Mouse (Mus musculus) CD4-positive, CD25-positive, alpha-beta regulatory T cell, adult 4 months (primary cell): ENCODE results near the gene Chchd2. TPM values are rescaled to one million over a fixed set of nuclear protein-coding genes. Genes with fewer than 3 reads are reported as not detected.

Experiments
- ATAC-seq: one replicate; pipeline ENCODE4 v1.8.0; 2017
- polyA plus RNA-seq, 2 experiments: library from polyadenylated mRNA; unstranded; fragments of 100-300 nt; shearing (Covaris generic); gene quantifications; one replicate each; pipeline ENCODE4 v1.2.1; 2017

Gene Chchd2
- polyA plus RNA-seq, 2 experiments from 2014 or later, result 270 to 346 TPM

DNA sequence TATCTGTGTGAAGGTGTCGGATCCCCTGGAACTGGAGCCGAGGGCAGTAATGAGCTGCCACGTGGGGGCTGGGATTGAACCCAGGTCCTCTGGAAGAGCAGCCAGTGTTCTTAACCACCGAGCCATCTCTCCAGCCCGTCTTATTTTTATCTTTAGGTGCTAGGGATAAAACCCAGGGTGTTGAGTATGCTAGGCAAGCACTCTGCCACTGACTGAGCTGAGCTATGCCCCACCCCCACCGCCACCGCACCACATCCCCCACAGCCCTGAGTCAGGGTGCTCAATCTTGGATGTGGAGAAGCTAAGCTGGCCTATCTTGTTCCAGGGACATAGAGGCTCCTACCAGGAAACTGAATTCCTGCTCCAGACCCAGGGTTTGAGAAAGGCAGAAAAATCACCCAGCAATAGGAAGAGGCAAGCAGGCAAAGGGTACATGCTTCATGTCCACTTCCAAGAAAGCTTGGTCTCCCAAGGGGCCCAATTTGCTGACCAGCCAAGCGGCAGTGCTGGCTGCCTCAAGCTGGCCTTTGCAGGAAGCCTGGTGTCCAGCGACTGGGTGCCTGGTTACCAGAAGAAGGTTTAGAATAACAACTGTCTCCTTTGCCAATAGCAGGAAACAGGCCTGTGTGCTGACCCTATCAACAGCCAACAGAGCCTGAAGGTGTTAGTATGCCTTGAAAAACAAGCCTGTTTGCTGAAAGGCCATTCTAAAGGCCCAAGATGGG, 9.4 kb downstream of the Chchd2 start:
- ATAC-seq, result no peak

GRCm38 (mm10) chr5:129875098-129875497, 12.2 kb downstream of the Chchd2 start:
- ATAC-seq, result no peak

DNA sequence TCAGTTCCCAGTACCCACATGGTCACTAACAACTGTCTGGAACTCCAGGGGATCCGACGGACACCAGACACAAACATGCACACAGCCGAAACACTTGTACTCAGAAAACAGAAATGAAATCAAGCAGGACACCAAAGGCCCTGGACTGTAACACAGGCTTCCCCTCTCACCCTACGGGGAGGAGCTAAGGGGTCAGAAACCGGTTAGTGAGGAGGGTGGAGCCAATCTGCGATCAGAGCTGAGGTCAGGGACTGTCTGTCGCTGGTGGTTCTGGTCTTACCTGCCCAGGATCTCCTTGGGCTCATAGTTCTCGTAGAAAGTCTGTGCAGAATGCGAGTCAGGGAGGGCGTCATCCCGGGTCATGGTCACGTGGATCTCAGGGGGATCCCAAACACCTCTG, 13.3 kb downstream of the Chchd2 start:
- no peak for ATAC-seq

GRCm38 (mm10) chr5:129871238-129871637, 16.0 kb downstream of the Chchd2 start:
- no peak for ATAC-seq

DNA sequence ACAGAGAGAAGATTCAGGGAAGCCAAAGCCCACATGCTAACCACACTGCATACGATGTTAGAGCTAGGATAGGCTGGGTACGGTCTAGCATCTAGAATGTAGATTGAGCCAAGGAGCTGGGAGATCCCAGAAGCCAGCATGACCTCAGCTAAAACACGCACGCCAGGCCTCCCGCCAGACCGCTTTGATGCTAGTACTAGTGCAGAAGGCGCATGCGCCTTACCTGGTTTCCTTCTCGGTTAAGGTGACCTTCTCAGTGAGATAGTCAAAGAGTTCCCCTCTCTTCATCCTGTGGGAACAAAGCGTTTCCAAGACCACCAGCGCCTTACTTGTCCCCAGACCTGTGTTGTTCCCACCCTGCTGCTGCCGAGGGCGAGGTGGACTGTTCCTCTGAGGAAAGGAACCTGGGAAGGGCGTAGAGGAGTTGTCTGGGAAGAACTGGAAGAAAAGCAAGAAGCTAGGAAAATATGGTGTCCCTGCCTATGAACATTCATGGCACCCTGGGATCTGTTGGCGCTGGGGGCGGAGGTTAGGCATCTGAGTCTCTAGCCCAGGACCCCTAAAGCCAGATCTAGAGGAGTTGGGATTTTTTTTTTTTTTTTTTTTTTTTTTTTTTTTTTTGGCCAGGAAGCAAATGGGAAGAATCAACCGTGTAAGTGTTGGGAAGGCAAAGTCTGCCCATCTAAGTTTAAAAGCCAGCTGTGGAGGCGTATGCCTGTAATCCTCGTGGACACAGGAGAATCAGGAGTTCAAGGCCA, 17.9 kb downstream of the Chchd2 start:
- ATAC-seq, result no peak

GRCm38 (mm10) chr5:129865841-129866240, 21.4 kb downstream of the Chchd2 start:
- ATAC-seq, result no peak

GRCm38 (mm10) chr5:129864467-129864866, 22.8 kb downstream of the Chchd2 start:
- no peak for ATAC-seq

GRCm38 (mm10) chr5:129862325-129862724, 24.9 kb downstream of the Chchd2 start:
- no peak for ATAC-seq

GRCm38 (mm10) chr5:129856414-129856813, 30.9 kb downstream of the Chchd2 start:
- no peak for ATAC-seq

GRCm38 (mm10) chr5:129855163-129855562, 32.1 kb downstream of the Chchd2 start:
- no peak for ATAC-seq

- no peak for ATAC-seq
Observed at GRCm38 (mm10) chr5:129847558-129847820, 39.8 kb downstream of the Chchd2 start.

DNA sequence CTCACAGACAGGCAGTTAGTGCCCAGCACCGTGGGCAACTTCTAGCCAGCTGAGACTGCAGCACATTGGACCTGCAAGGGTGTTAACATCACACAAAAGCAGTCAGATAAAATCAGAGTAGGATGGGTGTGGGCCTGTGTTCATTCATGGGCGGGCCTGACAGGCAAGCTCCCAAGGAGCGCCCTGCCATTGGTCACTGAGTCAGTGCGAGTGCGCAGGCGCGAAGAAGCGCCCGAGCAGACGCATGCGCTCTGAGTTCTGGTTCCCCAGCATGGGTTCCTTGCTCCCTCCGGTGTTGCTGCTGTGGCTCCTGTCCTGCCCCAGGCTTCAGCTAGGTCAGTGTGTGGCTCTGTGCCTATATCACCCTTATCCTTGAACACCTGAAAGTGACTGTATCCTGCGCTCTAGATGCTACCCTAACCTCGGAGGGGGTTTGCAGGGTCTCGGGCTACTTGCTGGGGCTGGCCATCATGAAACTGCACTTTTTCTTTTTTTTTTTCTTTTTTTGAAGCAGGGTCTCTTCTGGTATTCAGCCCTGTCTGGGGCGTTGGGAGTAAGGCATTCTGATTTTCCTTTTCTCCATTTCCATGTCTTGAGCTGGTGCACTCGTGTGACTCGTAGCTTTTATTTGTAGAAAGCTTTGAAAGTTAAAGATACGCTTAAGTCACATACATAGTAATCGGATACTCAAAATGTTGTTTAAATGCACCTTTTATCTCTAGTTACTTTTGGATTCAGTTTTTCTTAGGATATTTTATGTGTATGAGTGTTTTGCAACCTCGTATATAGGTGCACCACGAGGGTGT, 40.3 kb downstream of the Chchd2 start, which contains the start of gene Sumf2:
Gene Sumf2 (plus strand): TSS at position 235 of the 806 bp plus-strand sequence.
- peak; percentile 99 for ATAC-seq

GRCm38 (mm10) chr5:129844848-129845247, 42.4 kb downstream of the Chchd2 start:
- ATAC-seq, result no peak

Other genes with a start within 250 kb of the Chchd2 start
- 1 to 10 TPM; 2.6 to 3.8 TPM for gene Zfp11, start 217.4 kb downstream of the Chchd2 start, polyA plus RNA-seq
- not detected for gene Sept14, start 179.0 kb downstream of the Chchd2 start, polyA plus RNA-seq
- gene Mrps17, start 172.0 kb downstream of the Chchd2 start, polyA plus RNA-seq, result 100 to 1,000 TPM; 104 to 138 TPM
- gene Nipsnap2, start 162.4 kb downstream of the Chchd2 start, polyA plus RNA-seq, result 10 to 100 TPM; 64.4 to 83.3 TPM
- 10 to 100 TPM; 46.4 to 64.2 TPM for gene Psph, start 100.0 kb downstream of the Chchd2 start, polyA plus RNA-seq
- 10 to 100 TPM; 24.8 to 36.4 TPM for gene Sumf2, start 40.5 kb downstream of the Chchd2 start, polyA plus RNA-seq
- 1 to 10 TPM in 1 of 2 experiments, under 1 TPM in 1; 0.78 to 1.7 TPM for gene Zbed5, start 8.3 kb upstream of the Chchd2 start, polyA plus RNA-seq
- under 1 TPM; 0.33 to 0.67 TPM for gene Phkg1, start 11.1 kb upstream of the Chchd2 start, polyA plus RNA-seq
- gene Nupr1l, start 21.1 kb upstream of the Chchd2 start, polyA plus RNA-seq, result under 1 TPM in 1 of 2 experiments, not detected in 1; 0.51 TPM
- gene Vkorc1l1, start 54.5 kb upstream of the Chchd2 start, polyA plus RNA-seq, result 1 to 10 TPM; 5.0 to 6.2 TPM
- 10 to 100 TPM; 49.4 to 60.6 TPM for gene Gusb, start 115.6 kb upstream of the Chchd2 start, polyA plus RNA-seq
- 100 to 1,000 TPM; 102 to 103 TPM for gene Asl, start 141.8 kb upstream of the Chchd2 start, polyA plus RNA-seq
- gene Crcp, start 141.8 kb upstream of the Chchd2 start, polyA plus RNA-seq, result 10 to 100 TPM; 60.0 to 75.7 TPM
- 1 to 10 TPM; 1.8 to 3.6 TPM for gene Tpst1, start 185.9 kb upstream of the Chchd2 start, polyA plus RNA-seq